ENCODE assay signal across 8 mouse cellular contexts in genomic region chr10:128321641-128322040, GRCm38 (mm10). TPM values are rescaled to one million over a fixed set of nuclear protein-coding genes. Genes with fewer than 3 reads are reported as not detected.
DNase-seq lines count a peak whose midpoint lies in the region; ATAC-seq and TF ChIP-seq lines count a peak whose summit lies in the region.

No protein-coding gene starts in this region.

- H3K9me3 ChIP-seq in embryonic facial prominence, embryonic 11.5 days (replicated peaks; ENCODE audit: control insufficient read depth, low read length): no peaks in the 10 kb centered on the region
- no peaks in the 10 kb centered on the region for H3K9me3 ChIP-seq in limb, embryonic 11.5 days (ENCODE audit: control insufficient read depth, low read length)
- H3K9me3 ChIP-seq in neural tube, embryonic 12.5 days: no peaks in the 10 kb centered on the region

- no peak for ATAC-seq in embryonic facial prominence, embryonic 11.5 days (replicated peaks; ENCODE audit: insufficient number of reproducible peaks, low FRiP score, low TSS enrichment, low read depth)
- ATAC-seq in limb, embryonic 11.5 days (ENCODE audit: insufficient number of reproducible peaks, low FRiP score, low TSS enrichment, low read depth): no peak
- no peak for ATAC-seq in neural tube, embryonic 12.5 days (ENCODE audit: low FRiP score, low read depth)

- peak overlapping the region; percentile 95 for H3K4me3 ChIP-seq in left cerebral cortex, adult 2 months
- peak overlapping the region; percentile 89 for H3K4me3 ChIP-seq in embryonic facial prominence, embryonic 11.5 days (ENCODE audit: low read depth, low read length)
- peak overlapping the region; percentile 89 for H3K4me3 ChIP-seq in limb, embryonic 11.5 days (ENCODE audit: low read depth, low read length)
- H3K4me3 ChIP-seq in neural tube, embryonic 12.5 days: no peak overlapping the region

- 65% methylated on average over 12 of the region's 12 CpGs for WGBS in embryonic facial prominence, embryonic 11.5 days
- 66% methylated on average over 12 of the region's 12 CpGs for WGBS in limb, embryonic 11.5 days
- 63% methylated on average over 12 of the region's 12 CpGs for WGBS in neural tube, embryonic 12.5 days

- no peaks in the 10 kb centered on the region for H3K27me3 ChIP-seq in embryonic facial prominence, embryonic 11.5 days (ENCODE audit: control insufficient read depth, insufficient read depth, low read length)
- H3K27me3 ChIP-seq in limb, embryonic 11.5 days (ENCODE audit: control insufficient read depth, insufficient read depth, low read length): no peaks in the 10 kb centered on the region
- H3K27me3 ChIP-seq in neural tube, embryonic 12.5 days (replicated peaks): no peaks in the 10 kb centered on the region

- peaks cover 15% of the 10 kb centered on the region for H3K36me3 ChIP-seq in embryonic facial prominence, embryonic 11.5 days (replicated peaks; ENCODE audit: control insufficient read depth, insufficient read depth, low read depth, low read length)
- H3K36me3 ChIP-seq in limb, embryonic 11.5 days (ENCODE audit: control insufficient read depth, insufficient read depth, low read length): peaks cover 32% of the 10 kb centered on the region
- H3K36me3 ChIP-seq in neural tube, embryonic 12.5 days: peaks cover 57% of the 10 kb centered on the region

- no peak for TF ChIP-seq CTCF in left cerebral cortex, adult 2 months (IDR thresholded peaks at IDR 0.05)

- H3K4me2 ChIP-seq in embryonic facial prominence, embryonic 11.5 days (ENCODE audit: low read depth, low read length): peak overlapping the region; percentile 69
- peak overlapping the region; percentile 95 for H3K4me2 ChIP-seq in limb, embryonic 11.5 days (ENCODE audit: low read depth, severe bottlenecking)
- peak overlapping the region; percentile 85 for H3K4me2 ChIP-seq in neural tube, embryonic 12.5 days (replicated peaks)

- DNase-seq in left cerebral cortex, adult 2 months (ENCODE audit: extremely low spot score in 1 of 2, low spot score in 2 of 2): no peak
- no peak for DNase-seq in left cerebral cortex, postnatal 10 days (ENCODE audit: extremely low spot score in 1 of 2, low spot score in 2 of 2)
- DNase-seq in embryonic facial prominence, embryonic 11.5 days (ENCODE audit: low spot score): no peak
- DNase-seq in limb, embryonic 11.5 days (ENCODE audit: low spot score): peak; percentile 49
- DNase-seq in urinary bladder, adult 18-20 months (ENCODE audit: low spot score in 2 of 2): no peak
- no peak for DNase-seq in cerebellum, postnatal 10 days
- no peak for DNase-seq in adipocyte (ENCODE audit: low spot score)

- intact Hi-C loops in left cerebral cortex, adult 2 months (cut with DNase I): loop anchor here (1.0 kb wide), 1 partner anchor 18 kb away; the partner anchor contains the start of gene Pan2
- intact Hi-C loops in left cerebral cortex, postnatal 10 days (cut with DNase I): no loop called here

- H3K9ac ChIP-seq in embryonic facial prominence, embryonic 11.5 days (replicated peaks; ENCODE audit: low read length): peak overlapping the region; percentile 54
- peak overlapping the region; percentile 50 for H3K9ac ChIP-seq in limb, embryonic 11.5 days (ENCODE audit: low read length)
- H3K9ac ChIP-seq in neural tube, embryonic 12.5 days: no peak overlapping the region

- no peaks in the 10 kb centered on the region for H3K4me1 ChIP-seq in embryonic facial prominence, embryonic 11.5 days (ENCODE audit: control insufficient read depth, insufficient read depth, low read length)
- peaks cover 11% of the 10 kb centered on the region; the same call in 1 of the 2 replicates for H3K4me1 ChIP-seq in limb, embryonic 11.5 days (ENCODE audit: control insufficient read depth, insufficient read depth, low read length)
- peaks cover 17% of the 10 kb centered on the region for H3K4me1 ChIP-seq in neural tube, embryonic 12.5 days

- peak overlapping the region; percentile 98 for H3K27ac ChIP-seq in left cerebral cortex, adult 2 months
- no peak overlapping the region for H3K27ac ChIP-seq in embryonic facial prominence, embryonic 11.5 days (replicated peaks; ENCODE audit: low read depth, low read length)
- H3K27ac ChIP-seq in limb, embryonic 11.5 days (replicated peaks; ENCODE audit: low read depth, low read length): no peak overlapping the region; the same call in 1 of the 2 replicates
- H3K27ac ChIP-seq in neural tube, embryonic 12.5 days: no peak overlapping the region

RNA-seq across cellular contexts. Expression of gene Cnpy2, which starts 0.6 kb away (rescaled TPM):
- total RNA-seq in left cerebral cortex, adult 2 months (2021): 10 to 100 TPM; 66.8 to 67.5 TPM
- 10 to 100 TPM; 64.4 to 69.7 TPM for total RNA-seq in left cerebral cortex, postnatal 10 days (2021)
- 288 and 305 TPM in 2 replicates for polyA plus RNA-seq in embryonic facial prominence, embryonic 11.5 days (2014; fragmentation: Nextera tagmentation; extraction: Ambion mirVana)
- polyA plus RNA-seq in limb, embryonic 11.5 days (2014; fragmentation: Nextera tagmentation; extraction: Ambion mirVana): 343 and 351 TPM in 2 replicates
- 212 and 230 TPM in 2 replicates for polyA plus RNA-seq in neural tube, embryonic 12.5 days (2016; fragmentation: Nextera tagmentation; extraction: Ambion mirVana)

RNA-seq across cellular contexts. Expression of gene Cs, which starts 15.9 kb away (rescaled TPM):
- total RNA-seq in left cerebral cortex, adult 2 months (2021): 100 to 1,000 TPM; 216 to 218 TPM
- 100 to 1,000 TPM; 287 to 288 TPM for total RNA-seq in left cerebral cortex, postnatal 10 days (2021)
- polyA plus RNA-seq in embryonic facial prominence, embryonic 11.5 days (2014; fragmentation: Nextera tagmentation; extraction: Ambion mirVana): 246 and 258 TPM in 2 replicates
- 231 and 232 TPM in 2 replicates for polyA plus RNA-seq in limb, embryonic 11.5 days (2014; fragmentation: Nextera tagmentation; extraction: Ambion mirVana)
- polyA plus RNA-seq in neural tube, embryonic 12.5 days (2016; fragmentation: Nextera tagmentation; extraction: Ambion mirVana): 221 and 230 TPM in 2 replicates

RNA-seq across cellular contexts. Expression of gene Pan2, which starts 18.5 kb away (rescaled TPM):
- total RNA-seq in left cerebral cortex, adult 2 months (2021): 10 to 100 TPM; 15.8 TPM
- 10 to 100 TPM; 13.0 to 14.1 TPM for total RNA-seq in left cerebral cortex, postnatal 10 days (2021)
- polyA plus RNA-seq in embryonic facial prominence, embryonic 11.5 days (2014; fragmentation: Nextera tagmentation; extraction: Ambion mirVana): 33.6 and 35.2 TPM in 2 replicates
- 37.5 and 38.7 TPM in 2 replicates for polyA plus RNA-seq in limb, embryonic 11.5 days (2014; fragmentation: Nextera tagmentation; extraction: Ambion mirVana)
- 31.5 and 33.0 TPM in 2 replicates for polyA plus RNA-seq in neural tube, embryonic 12.5 days (2016; fragmentation: Nextera tagmentation; extraction: Ambion mirVana)

RNA-seq across cellular contexts. Expression of gene Il23a, which starts 23.1 kb away (rescaled TPM):
- total RNA-seq in left cerebral cortex, adult 2 months (2021): not detected
- total RNA-seq in left cerebral cortex, postnatal 10 days (2021): under 1 TPM; 0.43 to 0.58 TPM
- not detected in 2 replicates for polyA plus RNA-seq in embryonic facial prominence, embryonic 11.5 days (2014; fragmentation: Nextera tagmentation; extraction: Ambion mirVana)
- polyA plus RNA-seq in limb, embryonic 11.5 days (2014; fragmentation: Nextera tagmentation; extraction: Ambion mirVana): not detected in 2 replicates
- 0.28 TPM in 1 of 2 replicates, not detected in the other for polyA plus RNA-seq in neural tube, embryonic 12.5 days (2016; fragmentation: Nextera tagmentation; extraction: Ambion mirVana)

RNA-seq across cellular contexts. Expression of gene Coq10a, which starts 47.2 kb away (rescaled TPM):
- total RNA-seq in left cerebral cortex, adult 2 months (2021): 10 to 100 TPM; 53.0 to 54.6 TPM
- total RNA-seq in left cerebral cortex, postnatal 10 days (2021): 10 to 100 TPM; 69.8 to 74.6 TPM
- 13.2 and 13.5 TPM in 2 replicates for polyA plus RNA-seq in embryonic facial prominence, embryonic 11.5 days (2014; fragmentation: Nextera tagmentation; extraction: Ambion mirVana)
- polyA plus RNA-seq in limb, embryonic 11.5 days (2014; fragmentation: Nextera tagmentation; extraction: Ambion mirVana): 8.5 and 11.0 TPM in 2 replicates
- 33.3 and 35.2 TPM in 2 replicates for polyA plus RNA-seq in neural tube, embryonic 12.5 days (2016; fragmentation: Nextera tagmentation; extraction: Ambion mirVana)
